Mouse (Mus musculus) left cerebral cortex, adult 9 months (tissue): ENCODE measurements around the gene Lgalsl.

Experiments used
- DNase-seq, 2 experiments: peaks; one replicate each; pipeline ENCODE4 v3.0.0; 2022; ENCODE audit warnings: low spot score in 2 of 2

Lgalsl gene

DNA sequence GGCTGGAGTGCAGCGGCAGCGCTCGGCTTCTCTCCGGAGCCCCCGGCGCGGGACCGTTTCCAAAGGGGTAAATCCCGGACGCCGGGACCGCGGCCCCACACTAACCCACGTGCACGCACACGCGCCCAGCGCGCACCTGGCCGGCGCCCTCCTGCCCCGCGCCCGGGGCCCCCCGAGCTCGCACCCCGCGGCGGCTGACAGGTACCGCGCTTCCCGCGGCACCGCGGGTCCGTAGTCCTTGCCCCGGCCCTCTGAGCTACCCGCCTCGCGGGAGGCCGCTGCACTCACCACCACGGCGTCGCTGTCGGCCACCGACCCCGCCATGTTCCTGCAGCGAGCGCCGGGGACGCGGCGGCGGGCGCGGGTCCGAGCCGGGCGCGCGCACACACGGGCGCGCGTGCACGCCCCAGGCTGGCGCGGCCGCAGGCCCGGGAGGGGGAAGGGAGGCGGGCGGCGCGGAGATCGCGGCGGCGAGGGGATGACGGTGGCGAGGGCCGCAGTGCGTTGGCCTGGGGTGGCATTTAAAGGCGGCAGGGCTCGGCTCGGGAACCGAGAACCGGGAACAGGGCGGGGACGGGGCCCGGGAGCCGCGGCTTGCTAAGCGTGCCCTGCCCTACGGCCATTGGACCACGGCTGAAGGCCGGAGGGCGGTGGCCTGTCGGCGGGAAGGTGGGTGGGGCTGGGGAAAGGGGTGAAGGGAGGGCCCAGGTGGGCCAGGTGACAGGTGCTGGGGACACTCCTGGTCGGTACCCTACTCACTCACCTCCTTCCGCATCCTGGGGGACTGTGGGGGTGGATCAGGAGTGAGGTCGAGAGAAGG is at the start of gene Lgalsl:
Lgalsl (minus strand) TSS at position 371 of the 820 bp plus-strand sequence.
- DNase-seq: peak; percentile 10 to 61

DNA sequence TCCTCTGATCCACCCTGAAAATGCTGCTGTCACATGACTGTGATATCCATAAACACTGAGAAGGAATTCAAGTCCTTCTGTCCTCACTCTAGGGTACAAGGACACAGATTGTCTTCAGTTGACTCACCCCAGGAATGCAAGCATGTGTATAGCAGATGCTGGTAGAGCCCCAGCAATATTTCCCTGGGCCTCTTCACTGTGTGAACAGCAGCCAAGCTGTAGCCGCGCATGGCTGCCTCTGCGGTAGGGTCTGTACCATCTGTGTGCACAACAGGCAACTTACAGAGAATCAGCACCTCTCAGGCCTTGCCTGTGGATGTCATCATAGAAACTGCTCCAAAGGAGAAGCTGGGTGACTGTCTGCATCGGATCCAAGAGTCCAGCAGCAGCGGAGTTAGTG is 47.8 kb upstream of the Lgalsl start:
- DNase-seq: no peak

DNA sequence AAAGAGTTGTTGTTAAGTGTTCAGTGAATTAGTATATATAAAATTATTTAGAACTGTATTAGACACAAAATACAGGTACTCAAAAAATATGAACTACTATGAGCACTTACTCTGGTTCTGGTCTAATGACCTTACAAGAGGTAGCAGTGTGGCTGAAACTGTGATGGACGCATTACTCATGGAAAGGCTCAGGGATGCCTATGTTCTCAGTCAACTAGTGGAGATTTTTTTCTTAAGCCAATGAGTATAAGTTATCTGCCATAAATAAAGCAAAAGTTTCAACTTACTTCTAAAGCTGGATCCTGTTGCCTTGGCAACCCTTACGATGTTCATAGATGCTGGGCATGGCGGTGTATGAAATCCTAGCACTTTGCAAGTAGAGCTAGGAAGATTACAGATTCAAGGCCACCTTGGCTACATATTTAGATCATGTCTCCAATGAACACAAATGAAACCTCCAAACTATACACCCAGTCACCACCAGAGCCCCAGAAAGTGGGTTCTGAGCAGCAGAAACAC is 46.8 kb upstream of the Lgalsl start:
- peak in 1 of 2 experiments; percentile 19 for DNase-seq

DNA sequence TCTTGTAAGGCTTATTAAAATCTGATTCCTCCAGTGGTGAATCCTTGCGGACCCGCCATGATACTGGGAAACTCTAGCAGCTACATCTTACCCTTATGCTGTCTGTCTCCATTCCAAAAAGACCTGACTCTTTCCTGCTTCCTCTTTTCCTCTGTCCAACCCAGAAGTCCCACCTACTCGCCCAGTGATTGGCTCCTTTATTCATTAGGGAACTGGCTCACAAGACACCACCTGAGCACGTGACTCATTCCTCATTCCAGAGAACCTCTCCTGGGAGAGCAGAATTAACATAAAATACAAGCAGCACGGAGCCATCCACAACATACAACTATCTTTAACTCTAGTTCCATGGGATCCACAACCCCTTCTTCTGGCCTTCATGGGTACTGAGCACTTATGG is 42.5 kb upstream of the Lgalsl start:
- no peak for DNase-seq

DNA sequence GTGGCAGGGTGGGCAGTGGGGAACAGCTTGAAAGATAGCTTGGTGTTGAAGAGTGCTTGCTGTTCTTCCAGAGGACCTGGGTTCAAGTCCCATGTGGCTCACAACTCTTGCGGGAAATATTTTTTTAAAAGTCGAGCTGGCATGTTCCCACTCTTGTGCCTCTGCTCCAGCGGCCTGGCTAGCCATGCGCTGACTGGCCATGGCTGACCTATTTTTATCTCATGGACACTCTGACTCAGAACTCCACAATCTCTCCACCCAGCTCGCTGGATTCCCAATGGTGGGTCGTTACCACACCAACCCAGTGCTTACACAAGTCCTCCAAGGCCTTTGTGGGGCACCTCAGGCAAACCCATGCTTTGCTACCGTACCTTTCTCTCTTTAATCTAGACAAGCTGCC is 42.1 kb upstream of the Lgalsl start:
- DNase-seq: no peak

DNA sequence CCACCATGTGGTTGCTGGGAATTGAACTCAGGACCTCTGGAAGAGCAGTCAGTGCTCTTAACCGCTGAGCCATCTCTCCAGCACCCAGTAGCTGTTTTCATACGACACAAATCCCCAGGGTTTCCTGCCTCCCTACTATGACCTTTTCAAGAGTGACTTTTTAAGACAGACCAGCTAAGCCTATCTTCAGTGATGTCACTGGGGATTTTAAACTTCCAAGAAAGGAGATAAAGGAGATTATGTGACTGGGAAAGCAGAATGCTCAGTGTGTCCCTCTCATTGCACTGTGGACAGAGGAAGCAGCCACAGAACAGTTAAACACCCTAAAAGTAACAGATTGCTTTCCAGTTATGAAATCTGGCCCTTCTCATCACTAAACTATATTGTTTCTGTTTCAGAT is 41.6 kb upstream of the Lgalsl start:
- no peak for DNase-seq

DNA sequence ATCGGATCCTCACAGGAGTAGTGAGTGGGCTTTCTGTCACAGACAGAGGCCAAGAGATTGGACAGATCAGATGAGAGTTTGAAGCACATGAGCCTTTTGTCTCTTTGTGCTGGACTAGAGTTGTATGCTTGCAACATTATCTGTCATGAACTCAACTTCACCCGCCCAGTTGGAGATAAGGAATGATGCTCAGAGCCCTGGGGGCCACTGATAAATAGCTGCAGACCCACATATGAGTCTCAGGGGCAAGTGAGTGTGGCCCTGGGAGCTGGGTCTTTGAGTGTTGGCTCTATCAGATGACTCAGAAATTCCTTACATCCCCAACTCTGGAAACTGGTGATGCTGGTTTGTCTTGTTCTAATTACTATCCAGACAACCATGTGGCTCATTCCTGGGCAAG is 39.1 kb upstream of the Lgalsl start:
- DNase-seq: no peak

DNA sequence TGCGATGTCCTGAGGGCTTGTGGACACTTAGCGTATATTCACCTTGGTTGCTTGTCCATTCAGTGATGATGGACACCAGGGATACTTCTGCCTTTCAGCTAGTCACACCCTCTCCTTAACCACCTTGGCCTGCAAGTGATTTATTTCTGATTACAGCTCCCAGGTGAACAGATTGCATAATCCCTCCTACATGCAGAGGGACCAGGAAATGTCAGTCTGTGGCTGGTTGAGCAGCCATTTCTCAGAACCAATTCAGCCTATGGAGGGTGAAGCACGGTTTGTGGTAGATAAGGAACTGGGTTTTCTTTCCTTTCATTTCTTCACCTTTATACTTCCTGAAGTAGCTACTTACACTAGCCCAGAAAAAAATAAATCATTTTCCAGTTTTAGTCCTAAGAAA is 34.6 kb upstream of the Lgalsl start:
- no peak for DNase-seq

DNA sequence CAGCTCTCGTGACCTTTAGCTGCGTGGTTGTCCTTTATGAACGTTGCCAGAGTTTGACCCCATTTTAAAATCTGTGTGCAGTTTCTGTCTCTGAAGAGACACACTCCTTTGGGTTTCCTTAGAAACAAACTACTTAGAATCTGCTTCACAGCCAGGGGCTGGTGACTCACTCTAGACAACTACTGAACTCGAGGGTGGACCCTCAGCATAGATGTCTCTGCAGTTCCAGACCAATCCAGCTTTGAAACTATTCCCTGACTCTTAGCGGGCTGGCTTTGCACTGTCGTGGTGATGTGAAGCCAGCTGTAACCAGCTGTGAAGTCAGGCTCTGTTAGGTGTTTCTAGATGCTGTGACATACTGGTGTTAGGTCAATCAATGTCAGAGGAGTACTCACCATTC is 33.8 kb upstream of the Lgalsl start:
- DNase-seq: no peak

DNA sequence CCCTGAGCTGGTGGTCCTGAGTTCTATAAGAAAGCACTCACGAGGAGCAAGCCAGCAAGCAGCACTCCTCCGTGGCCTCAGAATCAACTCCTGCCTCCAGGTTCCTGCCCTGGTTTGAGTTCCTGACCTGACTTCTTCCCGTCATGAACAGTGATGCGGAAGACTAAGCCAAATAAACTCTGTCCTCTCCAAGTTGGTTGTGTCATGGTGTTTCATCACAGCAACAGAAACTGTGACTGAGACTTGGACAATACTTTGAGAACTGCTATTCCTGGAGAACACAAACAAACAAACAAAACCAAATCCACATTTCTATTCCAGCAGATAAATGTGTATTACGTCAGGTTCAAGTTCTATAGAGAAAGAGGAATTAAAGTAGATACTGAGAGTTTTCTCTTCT is 31.2 kb upstream of the Lgalsl start:
- no peak for DNase-seq

DNA sequence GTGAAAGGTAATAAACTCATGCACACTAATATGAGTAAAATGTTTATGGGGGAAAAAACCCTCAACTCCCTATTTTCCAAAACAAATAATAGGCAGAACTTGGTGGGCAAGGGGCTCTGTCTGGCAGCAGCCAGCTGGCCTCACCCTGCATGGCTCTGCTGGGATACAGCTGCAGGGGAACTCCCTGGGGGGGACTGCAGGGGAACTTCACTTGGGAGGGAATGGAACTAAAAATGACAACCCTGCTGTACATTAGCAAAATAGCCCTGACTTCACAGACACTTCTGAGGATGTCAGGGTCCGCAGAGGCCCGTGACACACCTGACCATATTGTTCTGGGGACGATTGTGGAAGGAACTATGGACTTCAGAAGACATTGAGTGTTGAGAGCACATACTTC is 29.5 kb upstream of the Lgalsl start:
- no peak for DNase-seq

DNA sequence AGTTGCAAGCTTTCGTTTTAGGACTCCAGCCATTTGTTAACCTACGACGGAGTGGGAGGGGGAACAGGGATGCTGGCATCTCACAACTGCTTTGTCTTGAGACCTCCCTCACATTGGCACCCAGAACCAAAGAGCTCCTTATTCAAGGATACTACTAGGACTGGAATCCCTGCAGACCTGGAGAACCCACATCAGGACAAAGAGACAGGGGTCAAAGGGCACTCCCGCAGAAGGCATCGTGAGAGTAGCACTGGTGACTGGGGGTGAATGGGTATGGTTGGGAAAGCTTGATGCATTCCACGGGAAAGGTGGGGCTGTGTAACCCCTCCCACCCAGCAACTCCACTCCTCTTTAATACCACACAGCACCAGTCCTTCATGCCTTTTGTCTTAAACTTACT is 29.0 kb upstream of the Lgalsl start:
- DNase-seq: no peak

DNA sequence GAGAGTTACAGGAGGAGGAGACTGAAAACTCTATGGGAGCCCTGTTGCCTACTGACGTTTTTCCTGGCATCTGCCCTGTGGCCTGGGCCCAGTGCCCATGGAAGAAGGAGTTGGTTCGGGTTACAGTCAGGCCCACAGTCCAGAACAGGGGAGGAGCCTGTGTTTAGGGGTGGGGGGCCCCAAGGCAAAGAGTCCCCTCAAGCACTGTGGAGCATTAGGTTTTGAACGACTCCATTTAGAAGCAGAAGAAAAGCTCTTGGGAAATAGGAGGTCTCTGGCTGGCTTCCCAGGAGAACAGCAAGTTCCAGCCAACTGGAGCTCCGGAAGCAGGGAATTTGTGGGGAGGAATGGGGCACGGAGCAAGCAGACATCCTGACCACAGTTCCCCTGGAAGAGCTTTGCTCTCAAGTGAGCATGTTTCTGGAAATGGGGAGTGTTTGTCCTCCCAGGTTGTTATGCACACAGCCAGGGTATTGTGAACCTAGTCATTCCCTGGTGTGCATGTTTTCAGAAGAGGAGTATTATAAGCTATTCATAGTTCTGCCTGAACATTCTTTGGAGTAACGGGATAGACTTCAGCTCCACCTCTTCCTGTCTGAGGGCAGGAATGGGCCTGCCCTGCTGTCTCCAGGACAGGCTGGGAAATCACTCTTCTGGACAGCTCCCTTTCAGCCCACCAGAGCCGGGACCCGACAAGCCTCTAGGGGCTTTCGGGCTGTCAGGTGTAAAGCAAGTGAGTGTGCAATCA is 28.2 kb upstream of the Lgalsl start:
- DNase-seq: peak; percentile 64 to 79

DNA sequence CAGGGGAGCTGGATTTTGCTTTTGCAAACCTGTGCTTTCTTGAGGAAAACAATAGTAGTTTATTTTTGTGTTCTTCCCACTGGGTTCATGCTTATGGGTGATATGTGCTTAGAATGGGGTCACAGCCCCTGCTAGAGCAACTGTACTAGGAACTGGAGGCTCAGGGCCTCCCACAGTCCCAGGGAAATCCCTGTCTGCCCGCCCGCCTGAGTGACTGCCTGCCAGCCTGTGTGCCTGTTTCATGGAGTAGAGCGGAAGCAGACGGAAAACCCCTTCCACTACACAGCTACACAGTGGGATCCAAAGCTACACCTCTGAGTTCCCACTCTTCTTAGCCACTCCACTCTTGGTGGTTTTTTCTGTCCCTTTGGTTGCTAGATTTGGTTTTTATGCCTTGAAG is 27.1 kb upstream of the Lgalsl start:
- no peak for DNase-seq

DNA sequence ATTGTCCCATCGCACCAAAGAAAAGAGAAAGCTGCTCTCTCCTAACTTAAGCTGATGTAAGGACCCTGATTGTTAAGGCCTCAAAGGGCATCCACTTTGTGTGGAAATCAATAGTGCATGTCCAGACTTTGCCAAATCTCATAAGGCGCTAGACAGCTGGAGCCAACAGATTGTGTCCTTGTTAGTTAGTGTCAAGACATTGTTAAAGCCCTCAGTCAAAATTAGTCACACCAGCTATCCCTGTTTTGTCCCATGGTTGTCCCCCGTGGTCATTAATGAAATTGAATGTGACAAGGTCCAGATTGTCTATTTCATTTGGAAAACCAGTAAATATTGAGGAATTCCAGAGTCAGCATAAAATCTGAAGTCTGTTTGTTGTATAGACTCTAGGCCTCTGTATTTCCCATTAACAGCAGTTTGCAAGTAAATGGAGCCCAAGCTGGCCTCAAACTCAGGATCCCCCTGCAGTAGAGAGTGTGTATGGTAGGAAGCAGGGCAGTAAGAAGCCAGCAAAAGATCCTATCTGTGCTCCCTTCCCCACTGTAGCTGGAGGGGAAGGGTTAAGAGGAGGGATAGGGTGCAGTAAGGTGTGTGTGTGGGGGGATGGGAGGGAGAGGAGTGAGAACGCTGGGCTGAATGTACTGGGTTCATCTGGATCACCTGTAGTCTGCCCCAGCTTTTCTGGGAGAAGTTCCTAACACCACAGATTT is 23.3 kb upstream of the Lgalsl start:
- no peak for DNase-seq

DNA sequence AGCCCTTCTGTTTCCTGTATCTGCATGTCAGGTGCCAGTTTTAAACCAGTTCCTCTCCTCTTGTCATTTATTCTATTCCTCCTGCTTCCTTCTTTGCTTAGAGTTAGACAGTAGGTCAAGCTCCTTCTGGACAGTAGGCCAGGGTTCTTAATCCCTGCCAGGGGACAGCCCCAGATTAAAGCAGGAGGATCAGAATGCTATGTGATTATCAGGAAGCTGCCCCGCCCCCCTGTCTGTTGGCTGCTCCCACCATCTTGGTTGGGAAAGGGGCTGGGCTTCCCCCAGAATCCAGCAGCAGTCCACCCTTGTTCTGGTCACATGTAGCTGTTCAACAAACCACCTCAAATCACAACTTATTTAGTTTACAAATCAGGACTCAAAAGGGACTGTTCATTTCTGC is 19.3 kb upstream of the Lgalsl start:
- no peak for DNase-seq

DNA sequence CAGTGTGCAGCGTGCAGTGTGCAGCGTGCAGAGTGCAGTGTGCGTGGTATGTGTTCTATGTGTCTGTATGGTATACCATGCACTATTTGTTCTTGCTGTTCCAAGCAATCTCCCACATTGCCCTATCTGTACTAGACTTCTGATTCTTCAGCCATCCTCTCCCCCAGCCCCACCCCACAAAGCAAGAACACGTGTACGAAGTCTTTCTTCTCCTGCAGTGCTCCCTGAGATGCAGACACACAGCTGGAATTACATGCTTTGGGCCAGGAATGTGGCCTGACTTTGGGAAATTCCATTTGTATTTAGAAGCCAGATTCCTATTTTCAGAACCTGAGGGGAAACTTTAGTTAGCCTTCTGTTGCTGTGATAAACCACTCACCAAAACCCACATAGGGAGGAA is 18.5 kb upstream of the Lgalsl start:
- no peak for DNase-seq

DNA sequence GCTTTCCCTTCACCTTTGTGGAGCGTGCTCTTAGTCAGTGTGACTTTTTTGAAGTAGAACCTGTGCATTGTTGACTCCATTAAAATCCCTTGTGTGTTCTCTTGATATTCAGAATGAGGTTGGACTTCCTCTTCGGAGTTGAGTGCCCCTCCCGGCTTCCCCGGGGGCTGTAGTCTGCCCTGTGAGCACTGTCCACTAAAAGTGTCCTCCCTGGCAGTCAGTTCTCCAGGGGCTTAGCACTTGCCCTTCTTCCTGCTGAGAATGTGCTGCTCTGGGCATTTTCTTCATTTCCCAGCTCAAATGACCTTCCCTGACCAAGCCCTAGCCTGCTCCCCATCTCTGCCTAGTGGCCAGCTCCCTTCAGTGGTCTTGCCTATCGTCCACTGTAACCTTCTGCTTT is 6.5 kb upstream of the Lgalsl start:
- no peak for DNase-seq

DNA sequence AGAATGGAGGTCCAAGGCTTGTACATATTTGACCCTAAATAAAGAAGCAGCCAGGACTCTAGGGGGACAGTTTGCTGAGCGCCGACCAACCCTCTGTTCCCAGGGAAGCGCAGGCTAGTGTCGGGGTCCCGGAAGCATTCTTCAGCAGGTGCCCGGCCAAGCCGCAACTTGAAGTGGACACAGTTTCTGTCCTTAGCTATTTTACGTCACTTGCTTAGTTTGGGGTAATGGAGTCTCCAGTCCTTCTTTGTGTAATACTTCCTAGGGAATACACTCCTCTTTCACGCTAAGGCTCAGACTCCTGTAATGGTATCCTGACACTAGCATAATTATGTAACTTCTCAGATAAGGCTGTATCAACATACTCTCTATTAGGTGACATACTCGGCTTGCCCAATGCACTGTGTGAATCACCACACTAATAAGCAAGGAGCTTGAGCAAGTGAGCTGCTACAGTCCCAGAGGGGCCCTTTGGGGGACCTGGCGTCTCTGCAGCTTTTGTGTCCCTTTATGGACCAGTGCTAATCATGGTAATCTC is 813 bp upstream of the Lgalsl start:
- DNase-seq: peak in 1 of 2 experiments; percentile 14

DNA sequence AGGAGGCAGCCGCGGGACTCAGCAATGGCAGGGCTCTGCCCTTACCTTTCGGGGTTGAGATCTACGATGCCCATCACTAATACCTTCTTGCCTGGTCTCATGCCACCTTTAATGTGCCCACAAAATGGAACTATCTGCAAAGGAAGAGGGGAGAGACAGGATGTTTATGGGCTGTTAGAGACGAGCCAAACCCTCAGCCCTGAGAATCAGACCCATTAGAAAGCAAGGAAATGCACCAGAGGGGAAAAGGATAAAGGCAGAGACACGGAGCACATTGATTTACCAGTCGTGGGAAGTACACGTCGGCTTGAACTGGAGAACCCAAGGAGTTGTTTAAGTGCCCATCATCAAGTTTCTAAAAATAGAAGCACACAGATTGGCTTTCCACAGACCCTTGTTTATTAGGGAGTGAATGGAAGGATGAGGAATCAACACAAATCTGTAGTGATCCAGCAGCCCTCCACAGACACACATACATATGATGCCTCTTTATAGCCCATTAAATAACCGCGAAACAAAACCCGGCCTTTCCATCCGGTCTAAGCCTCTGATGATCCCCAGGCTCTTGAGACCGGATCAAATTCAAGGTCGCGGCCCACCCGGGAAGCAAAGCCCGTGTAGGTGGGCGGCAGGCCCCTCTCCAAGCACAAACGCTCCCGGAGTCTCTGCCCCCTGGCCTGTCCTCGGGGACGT is 717 bp downstream of the Lgalsl start:
- DNase-seq: peak in 1 of 2 experiments; percentile 21

DNA sequence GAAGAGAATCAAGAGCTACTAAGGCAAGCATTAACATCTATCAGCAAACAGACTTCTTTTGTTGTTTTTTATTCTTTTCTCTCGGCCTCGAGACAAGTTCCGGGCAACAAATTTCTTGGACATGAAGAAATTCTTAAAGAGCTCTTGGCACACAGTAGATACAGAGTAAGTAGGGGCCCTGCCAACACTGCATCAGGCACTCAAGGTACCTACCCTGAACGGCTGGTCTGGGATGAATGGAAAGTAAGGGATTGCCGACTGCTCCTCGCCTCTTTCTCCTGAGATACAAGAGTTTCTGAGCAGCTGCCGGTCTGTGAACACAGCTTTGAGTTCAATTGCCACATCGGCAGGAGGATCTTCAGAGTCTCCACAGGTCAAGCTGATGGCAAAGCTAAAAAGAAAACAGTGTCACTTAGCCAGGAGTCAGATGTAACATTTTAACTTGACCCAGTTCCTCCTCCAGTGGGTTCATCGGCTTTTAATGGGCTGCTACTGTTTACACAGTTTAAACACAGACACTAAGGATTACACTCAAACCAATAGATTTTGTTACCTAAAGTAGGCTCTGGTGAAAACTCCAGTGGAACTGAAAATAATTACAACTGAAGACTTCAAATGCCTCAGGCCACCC is 1.7 kb downstream of the Lgalsl start:
- DNase-seq: peak in 1 of 2 experiments; percentile 7
